Mouse (Mus musculus) natural killer cell, adult 2 months (primary cell): ENCODE measurements around the gene Kank1.

Experiments used
- DNase-seq, 2 experiments: peaks; one replicate each; pipeline ENCODE4 v3.0.0; 2022; ENCODE audit warnings: low spot score in 2 of 2

Kank1 gene

DNA sequence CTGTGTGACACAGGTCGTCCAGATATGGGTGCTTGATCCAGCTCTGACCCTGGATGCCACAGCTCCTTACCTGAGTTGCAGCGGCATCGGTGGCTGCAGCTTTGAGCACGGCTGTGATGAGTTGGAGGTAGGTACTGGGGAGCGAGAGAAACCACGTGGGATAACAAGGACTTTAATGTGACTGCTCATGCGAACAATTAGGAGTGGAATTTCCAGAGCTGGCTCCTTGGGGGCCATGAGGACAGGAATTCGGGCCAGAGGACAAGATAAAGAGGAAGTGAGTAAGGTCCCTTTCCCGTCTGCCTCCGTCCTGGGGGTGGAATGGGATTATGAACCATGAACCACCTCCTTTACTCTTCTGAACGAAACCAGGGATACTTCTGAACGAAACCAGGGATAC, 129.8 kb downstream of the Kank1 start:
- no peak for DNase-seq

DNA sequence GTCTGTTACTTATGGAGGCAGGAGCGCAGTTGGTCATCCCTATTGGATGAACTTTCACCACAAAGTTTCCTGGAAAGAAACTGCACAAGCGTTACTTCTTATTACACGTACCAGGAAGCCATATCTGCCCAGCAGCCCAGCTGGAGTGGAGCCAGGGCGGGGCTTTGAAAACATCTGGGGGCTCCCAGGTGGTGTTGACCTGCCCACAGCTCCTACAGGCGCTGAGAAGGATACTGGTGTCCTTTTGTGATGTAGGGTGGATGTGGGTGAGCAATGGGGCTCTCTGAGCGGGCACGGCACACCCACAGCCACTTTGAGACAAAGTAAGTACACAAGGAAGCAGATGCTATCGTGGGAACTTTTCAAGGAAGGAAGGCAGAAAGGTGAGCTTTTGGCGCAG, 133.7 kb downstream of the Kank1 start:
- no peak for DNase-seq

DNA sequence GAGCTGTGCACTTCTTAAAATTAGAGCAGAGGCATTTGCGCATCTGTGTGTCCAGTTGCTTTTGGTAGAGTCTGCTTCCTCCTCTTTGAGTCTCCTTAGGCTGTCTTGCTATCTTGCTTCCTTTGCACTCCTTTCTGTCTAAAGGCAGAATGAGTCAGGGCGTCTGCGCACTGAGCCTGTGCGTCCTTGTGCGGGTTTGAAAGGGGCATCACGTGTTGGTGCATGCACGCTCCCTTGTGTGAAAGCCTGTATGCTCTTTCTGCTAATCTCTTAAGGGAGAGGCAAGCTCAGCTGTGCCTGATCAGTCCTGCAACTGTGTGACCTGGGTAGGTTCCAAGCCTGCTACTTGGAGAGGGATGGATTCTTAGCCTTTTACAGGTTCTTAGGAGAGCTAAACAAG, 136.0 kb downstream of the Kank1 start:
- DNase-seq: no peak

DNA sequence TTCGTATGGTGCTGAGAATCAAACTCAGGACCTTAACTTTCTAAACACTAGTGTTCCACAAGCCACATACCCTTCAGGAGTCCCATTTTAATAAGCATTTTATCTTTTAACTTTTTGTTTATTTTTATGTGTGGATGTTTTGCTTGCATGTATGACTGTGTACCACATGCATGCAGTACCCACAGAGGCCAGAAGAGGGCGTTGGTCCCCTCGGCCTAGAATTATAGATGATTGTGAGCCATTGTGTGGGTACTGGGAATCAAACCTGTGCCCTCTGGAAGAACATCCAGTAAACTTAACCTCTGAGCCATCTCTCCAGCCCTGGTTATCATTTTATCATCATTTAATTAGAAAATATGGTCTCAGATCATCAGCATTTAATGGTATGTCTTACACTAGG, 136.8 kb downstream of the Kank1 start:
- no peak for DNase-seq

DNA sequence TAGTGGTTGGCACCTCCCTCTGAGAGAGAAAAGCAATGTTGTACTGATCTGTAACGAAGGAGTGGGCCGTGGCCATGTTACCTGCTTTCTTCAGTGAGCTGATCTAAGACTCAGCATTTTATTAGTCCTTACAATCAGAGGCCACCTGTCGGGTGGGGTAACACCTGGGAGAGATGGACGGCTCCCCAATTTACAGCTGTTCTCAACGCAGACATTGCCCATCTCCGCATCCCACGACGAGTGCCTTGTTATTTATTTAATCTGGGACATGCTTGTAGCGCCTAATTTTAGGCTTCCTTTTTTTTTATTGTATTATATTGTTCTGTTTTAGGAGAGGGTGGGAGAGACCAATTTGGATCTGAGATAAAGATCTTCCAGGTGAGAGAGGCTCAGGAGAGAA, 137.4 kb downstream of the Kank1 start:
- no peak for DNase-seq

DNA sequence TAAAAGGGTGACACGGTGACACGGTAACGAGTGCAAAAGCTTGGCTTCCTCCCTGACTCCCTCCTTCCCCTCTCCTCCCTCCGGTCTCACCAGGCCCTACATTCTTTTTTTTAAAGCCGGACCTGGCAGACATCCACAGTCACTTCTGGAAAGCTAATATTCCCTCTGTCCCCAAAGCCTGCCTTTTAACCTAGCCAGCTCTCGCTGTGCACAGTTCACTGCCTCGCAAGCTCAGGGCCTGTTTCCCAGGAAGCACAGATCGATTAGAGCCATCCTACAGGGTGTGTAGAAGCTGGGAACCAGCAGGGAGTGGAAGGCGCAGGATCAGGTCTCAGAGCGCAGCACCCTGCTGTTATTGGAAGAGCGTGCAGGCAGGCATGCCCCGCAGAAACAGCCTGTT, 138.2 kb downstream of the Kank1 start:
- no peak for DNase-seq

DNA sequence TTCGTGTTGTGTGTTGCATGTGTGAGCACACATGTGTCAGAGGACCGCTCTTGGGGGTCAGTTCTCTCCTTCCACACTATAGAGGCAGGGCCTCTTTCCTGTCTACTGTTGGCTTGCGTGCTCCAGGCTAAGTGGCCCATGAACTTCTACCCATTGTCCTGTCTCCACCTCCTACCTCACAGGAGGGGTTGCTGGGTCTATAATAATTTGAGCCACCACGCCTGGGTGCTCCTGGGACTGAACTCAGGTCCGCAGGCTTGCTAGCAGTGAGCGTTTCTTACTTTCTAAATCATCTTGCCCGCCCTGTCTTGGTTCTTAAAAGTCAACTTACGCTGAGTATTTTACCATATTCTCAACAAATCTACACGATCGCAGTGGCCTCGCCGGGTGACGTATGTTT, 140.1 kb downstream of the Kank1 start:
- DNase-seq: no peak

DNA sequence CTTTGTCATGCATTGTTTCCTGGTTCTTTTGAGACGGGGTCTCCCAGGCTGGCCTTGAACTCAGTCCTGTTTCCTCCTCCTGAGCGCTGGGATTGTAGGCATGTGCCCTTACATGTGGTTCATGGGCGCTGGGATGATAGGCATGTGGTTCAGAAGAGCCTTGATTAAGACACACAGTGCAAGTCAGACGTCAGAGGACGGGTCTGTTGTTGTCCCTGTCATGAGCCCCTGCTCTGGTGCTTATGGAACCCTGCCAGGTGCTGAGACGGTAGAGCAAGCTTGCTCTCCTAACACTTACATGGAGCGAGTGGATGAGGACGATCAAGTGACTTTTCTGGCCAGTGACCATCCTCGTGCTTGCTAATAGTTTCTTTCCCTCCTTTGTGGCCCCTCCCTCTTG, 143.9 kb downstream of the Kank1 start:
- no peak for DNase-seq

DNA sequence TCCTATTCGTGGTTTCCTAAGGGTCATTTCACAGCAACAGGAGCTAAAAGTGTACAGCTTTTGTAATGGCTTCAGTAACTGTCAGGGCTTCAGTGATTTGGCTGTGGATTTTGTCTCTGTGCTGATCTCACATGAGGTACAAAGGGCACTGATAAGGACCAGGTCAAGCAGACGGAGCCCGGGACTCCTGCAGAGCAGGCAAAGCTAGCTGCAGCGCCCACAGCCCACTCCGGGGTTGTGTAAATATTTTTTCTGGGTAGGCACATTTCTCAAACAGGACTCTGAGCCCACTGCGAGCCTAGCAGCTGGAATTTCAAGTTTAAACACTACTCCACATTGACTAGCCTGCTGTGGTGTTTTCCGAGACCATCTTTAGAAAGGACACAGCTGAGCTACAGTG, 145.2 kb downstream of the Kank1 start:
- DNase-seq: no peak

DNA sequence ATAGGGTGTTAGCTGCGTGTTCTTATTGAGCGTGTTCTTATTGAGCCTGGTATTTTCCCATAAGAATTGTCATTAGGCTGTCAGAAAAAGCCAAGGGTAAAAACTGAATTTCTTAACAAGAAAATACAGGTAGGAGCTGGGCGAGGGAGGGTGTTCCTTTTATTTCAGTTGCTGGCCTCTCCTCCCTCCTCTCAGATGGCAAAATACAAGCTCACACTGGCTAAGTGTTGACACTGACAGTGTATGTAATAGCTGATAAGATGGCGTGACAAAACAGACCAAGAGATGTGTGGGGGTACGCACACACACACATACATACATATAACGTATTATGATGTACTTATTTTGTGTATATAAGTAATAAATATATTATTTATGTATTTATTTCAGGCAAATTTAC, 145.7 kb downstream of the Kank1 start:
- DNase-seq: no peak

DNA sequence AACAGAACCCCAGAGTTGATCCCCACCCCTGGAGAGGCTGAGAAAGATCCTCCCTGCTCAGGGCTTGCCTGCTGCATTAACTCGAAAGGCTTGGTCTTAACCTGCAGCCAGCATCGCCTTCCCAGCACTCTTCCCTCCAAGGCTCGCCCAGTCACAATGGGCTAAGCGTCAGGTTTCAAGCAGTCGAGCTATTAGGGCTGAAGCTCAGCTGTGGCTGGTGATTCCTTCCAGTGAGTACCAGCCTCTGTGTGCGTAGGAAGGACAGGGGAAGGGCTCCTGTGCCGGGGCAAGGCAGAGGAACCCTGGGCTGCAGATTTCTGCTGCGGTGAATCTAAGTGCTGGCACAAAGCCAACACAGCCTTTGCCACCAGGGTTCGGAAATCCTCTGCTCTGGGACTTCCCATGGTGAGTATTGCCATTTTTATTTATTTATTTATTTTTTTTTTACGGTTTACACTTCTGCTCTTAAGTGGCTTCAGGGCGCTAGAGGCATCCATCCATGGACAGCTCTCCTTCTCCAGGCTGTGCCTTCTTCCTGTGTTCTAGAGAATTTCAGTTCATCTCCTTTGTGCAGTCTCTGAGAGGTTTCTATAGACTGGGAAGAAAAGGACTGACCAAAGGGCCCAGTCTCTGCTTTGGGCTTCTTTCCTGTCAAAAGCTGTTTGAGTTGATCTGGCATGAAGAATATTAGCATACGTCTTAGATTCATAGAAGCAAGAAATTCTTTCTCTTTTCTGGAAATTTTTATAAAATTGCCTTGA, 146.8 kb downstream of the Kank1 start:
- DNase-seq: no peak

DNA sequence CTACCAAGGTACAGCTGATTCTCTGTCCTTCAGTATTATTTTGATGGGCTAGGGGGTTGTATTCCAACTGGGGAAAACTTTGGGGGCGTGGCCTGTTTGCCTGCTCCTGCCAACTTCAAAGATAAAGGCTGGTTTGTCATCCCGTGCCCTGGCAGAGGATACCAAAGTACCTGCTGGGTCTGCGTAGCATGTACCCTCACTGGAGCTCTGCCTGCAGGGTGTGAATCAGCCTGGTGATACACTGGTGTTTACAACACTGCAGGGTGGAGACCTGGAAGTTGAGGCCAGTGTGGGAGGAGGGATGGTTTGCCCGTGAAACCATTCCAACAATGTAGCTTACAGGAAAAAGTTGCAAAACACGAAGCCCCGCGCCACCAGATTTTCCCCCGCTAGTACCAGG, 149.2 kb downstream of the Kank1 start:
- DNase-seq: no peak

DNA sequence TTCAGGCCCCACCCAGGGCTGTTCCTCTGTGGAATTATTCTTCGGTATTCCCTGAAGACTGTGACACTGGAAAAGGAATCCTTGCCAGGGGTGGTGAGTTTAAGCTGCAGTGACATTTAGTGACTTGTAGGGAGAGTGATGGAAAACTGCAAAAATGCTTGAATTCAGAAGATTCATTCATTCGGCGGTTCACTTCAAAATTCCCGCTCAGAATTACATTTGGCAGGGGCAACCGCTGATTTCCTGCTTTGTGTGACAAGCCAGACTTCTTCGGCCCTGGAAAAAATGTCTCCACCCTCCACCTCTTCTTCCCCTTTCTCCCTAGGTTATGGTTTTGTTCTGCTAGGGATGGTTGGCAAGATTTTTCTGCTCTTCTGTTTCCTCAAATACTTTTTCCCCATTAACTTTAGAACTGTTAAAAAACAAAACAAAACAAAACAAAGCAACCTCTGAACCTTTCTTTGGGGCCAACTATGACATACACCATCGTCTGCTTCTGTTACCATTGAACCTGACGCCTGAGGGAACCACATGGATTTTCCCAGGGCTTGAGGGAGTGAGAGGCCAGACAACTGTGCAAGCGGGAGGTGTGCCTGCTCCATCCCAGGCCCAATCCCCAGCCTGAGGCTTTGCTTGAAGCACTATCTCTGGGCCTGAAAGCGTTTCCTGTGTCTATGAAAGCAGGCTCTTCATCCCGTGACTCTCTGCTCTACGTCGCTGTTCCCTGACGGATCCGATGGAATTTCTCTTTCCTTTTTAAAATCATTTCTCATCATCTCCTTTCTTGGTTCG, 150.1 kb downstream of the Kank1 start:
- DNase-seq: no peak

DNA sequence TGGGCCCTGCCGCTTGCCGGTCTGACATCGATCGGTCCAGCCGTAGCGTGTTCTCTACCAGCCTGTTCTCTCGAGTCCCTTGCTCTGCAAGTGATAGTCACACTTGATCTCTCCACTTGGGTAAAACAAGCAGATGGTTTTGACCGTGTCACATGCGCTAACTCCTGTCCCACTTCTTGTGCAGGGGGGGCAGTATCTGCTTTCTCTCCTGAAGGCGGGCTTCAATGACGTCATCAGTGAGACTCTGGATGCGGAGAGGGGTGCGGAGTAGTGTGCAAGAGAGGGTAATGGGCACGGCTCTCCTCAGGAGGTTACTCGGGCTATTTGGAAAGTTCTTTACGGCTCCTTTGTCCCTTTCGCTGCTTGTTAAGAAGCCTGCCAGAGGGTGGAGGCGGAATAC, 151.1 kb downstream of the Kank1 start:
- DNase-seq: no peak

DNA sequence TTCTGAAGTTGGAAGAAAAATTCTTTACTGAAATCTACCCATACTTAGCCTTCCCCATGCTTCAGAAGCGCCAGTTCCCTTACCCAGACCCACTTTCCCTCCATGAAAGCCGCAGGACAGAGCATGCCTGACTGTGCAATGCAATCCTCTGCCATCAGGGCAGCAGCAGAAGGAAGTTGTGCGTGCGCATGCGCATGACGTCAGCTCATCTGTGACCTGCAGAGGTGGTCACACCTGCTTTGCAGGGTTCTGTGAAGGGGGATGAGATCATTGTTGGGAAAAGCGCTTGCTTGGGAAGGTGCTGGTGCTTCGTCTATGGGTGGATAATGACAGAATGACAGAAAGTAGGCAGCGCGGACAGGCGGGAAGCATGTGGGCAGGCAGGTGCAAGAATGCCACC, 155.4 kb downstream of the Kank1 start:
- no peak for DNase-seq

DNA sequence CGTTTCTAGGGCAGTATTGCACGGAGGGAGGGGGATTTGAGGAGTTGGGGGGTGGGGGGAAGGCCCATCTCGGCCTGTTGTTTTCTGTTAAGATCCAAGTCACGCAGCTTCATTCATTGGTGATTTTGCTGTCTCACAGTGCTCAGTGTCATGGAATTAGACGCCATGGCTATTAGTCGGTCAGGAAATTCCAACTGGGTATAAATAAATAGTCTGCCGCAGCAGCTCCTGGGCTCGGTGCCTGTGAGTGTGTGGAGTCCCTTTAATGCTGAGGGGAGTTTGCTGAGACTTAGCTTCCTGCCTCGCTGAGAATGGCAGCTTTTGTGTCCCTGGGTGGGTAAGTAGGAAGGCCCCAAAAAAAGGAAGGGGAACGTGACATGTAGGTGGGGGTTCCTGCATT, 158.3 kb downstream of the Kank1 start:
- no peak for DNase-seq

DNA sequence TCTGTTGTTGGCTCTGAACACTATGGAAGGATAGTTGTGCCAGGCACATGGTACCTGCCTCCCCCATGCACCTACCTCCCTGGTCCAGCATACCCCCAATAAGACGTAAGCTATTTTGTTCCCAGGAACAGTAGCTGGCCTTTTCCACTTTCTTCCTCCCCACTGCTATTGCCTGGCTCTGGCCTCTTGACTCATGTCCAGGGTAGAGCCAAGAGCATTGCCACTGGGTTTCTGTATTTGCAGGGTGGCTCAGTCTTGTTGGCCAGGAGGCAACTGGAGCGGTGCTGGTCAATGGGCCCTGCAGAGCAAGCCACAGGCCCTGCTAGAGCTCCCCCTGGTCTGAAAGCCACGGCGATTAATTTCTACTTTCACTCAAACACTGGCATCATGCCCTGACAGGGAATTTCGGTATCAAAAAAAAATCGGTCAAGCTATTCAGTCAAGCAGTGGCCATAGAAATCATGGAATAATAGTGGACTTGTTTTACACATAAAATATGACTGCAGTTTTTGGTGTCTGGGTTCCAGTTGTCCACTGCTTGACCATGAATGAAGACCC, 160.0 kb downstream of the Kank1 start:
- no peak for DNase-seq

DNA sequence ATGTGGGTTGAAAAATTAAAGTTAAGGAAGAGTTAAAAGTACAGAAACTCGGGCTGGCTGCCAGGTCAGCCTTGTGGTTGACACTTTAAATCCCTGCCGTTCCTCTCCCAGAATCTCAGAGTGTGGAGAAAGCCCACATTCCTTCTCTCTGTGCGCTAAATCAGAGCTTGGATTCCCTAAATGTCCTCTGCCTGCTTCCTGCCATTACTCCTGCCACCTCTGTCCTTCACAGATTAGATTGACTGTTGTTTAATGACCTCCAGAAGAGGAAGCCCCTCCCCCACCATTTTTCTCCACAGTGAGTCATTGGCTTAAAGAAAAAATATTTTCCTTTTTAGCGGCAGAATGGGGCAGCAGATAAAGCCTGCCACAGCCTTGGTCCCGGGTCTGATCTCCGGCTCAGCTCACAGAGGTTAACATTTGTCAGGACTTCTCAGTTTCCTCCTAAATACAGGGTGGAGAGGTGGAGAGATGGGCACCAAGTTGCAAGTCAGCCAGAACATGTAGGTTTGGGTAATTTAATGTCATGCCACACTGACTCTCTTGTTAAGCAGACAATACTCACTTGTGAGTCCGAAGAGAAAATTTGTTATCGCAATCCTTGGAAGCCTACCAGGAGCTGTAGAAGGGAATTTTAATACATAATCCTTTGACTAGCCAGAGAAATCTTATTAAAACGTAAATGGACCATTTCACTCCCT, 162.9 kb downstream of the Kank1 start:
- no peak for DNase-seq

DNA sequence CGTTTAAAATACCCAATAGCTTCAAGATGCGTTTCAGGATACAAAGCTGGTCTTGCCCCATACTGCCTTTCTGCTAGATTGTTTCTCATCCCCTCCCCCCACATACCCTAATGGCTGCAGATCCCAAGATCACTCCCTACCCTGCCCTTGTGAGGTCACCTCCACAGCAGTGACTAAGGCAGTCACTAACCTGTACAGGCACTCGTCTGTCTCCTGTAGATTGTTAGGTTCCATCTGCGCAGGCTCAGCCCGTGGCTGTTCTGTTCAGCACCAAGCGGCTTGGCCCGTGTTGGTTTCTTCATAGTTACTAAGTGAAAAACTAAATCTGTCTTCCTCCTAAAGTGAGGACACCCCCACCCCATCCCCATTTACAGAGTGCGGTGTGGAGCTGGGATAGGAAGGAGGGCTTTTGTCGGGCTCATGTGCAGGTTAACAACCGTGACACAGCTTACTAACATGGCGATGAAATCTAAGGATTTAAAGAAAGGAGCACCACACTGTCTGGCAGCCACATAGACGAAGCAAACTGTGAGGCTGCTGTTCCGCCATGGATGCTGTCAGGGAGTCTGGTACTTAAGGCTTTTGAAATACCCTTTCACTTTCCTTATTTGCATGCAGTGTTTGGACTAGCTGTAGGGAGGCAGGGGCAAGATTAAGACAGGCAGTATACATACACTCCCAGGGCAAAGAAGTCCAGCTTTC, 163.6 kb downstream of the Kank1 start:
- DNase-seq: no peak

DNA sequence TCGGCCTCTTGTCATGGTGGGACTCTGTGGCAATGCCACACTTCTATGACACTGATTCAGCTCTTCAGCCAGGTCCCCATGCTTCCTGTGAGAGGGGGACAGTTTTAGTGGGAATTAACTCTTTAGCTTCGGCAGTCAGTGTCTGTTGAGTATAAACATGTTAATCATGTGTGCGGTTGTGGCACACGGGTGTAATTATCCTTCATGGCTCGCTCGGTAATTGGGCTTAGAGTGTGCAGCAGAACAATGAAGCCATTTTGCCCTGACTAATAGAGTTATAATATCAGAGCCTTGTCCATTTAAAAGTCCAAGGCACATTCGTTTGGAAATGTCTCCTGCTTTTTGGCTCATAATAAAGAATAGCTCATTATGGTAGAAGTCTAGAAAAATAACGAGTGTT, 164.7 kb downstream of the Kank1 start:
- no peak for DNase-seq

DNA sequence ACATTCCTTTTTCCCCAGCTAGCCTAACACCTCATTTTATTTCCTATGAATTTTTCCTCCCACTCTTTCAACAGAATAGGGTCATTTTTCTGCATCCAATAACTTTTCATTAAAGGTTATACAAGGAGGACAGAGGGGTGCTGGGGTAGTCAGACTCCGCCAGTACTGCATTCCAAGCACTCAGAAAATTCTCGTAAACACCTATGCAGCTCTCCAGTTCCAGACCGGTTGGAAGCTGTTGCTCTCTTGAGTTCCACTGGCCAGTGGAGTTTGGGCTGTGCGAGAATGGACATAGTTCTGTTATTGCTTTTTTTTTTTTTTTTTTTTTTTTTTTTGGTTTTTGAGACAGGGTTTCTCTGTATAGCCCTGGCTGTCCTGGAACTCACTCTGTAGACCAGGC, 167.4 kb downstream of the Kank1 start:
- DNase-seq: no peak

DNA sequence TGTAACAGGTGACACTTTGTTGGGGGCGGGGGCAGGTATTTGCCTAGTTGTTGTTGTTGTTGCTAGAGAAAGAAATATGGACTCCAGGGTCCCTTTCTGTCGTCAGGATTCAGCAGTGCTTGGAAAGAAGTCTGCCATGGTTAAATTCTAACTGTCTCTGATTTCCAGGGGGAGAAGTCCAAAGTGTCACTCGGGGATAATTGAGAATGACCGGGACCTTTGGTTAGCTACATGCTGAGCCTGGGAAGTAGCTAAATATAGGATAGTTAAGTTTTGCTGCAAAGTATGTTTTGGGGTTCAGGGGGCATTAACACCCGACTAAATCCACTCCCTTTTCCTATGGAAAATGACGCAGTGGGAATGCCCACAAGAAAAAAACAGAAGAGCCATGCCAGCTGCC, 169.2 kb downstream of the Kank1 start:
- no peak for DNase-seq
